Mouse (Mus musculus): ENCODE measurements around the gene Gm1043. TPM values are rescaled to one million over a fixed set of nuclear protein-coding genes. Genes with fewer than 3 reads are reported as not detected.

Gm1043 gene
- polyA plus RNA-seq, 1 experiment from 2014 or later, result 0.33 TPM

DNA sequence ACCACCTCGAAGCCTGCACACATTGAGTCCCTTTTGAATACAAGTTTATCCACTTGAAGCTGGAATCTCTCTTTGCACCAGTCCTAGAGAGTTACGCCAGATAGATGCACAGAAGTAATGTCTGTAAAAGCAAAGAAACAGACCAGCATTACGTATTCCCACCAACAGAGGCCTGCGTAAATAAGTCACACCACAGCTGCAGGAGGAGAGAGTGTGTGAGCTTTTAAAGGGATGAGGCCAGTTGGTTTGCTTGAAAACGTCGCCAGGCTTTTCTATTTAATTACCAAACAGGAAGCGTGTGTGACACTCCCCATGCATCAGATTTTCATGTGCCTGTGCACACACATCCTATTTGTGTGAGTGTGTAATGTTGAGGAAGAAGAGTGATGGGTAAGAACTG is 99.4 kb downstream of the Gm1043 start:
- Histone ChIP-seq H3K4me1 (no peaks in the 10 kb centered on the region), H3K4me3 (no peak overlapping the region), H3K36me3 (no peaks in the 10 kb centered on the region), H3K27ac (replicated peaks) (no peak overlapping the region), H3K9ac (replicated peaks) (no peak overlapping the region), H3K9me3 (no peaks in the 10 kb centered on the region), H3K27me3 (no peaks in the 10 kb centered on the region), H3K4me2 (replicated peaks) (no peak overlapping the region)
- 80% methylated on average over 7 of the region's 7 CpGs for WGBS
- ATAC-seq (ENCODE audit: low FRiP score, low read depth), result no peak

GRCm38 (mm10) chr5:37190378-37190777 is 105.2 kb downstream of the Gm1043 start:
- Histone ChIP-seq H3K9ac (replicated peaks) (no peak overlapping the region), H3K27ac (replicated peaks) (no peak overlapping the region), H3K4me1 (no peaks in the 10 kb centered on the region), H3K9me3 (no peaks in the 10 kb centered on the region), H3K4me2 (replicated peaks) (no peak overlapping the region), H3K36me3 (no peaks in the 10 kb centered on the region), H3K4me3 (no peak overlapping the region), H3K27me3 (no peaks in the 10 kb centered on the region)
- WGBS, result 84% methylated on average over 5 of the region's 5 CpGs
- ATAC-seq (ENCODE audit: low FRiP score, low read depth), result no peak

DNA sequence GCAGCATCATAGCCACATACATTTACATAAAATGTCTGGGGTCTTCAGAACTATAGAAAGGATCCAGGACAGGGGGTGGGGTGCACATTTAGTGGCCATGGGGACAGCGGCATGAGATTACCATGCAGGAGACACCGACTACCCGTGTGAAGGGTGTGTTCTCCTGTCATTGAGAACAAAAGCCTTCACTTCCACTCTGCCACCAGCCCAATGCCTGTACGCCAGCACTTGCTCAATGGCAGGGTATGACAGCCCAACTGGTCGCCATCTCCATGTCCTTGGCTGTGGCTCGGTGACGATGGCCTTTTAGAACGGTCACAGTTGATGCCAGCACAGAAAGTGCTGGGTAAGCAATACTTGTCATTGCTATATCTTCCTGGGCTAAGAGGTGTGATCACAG is 111.0 kb downstream of the Gm1043 start:
- Histone ChIP-seq H3K27me3 (no peaks in the 10 kb centered on the region), H3K4me3 (no peak overlapping the region), H3K27ac (replicated peaks) (no peak overlapping the region), H3K36me3 (no peaks in the 10 kb centered on the region), H3K4me2 (replicated peaks) (no peak overlapping the region), H3K9me3 (no peaks in the 10 kb centered on the region), H3K4me1 (peaks cover 9% of the 10 kb centered on the region; the same call in 1 of the 2 replicates), H3K9ac (replicated peaks) (no peak overlapping the region)
- WGBS, result 74% methylated on average over 8 of the region's 8 CpGs
- no peak for ATAC-seq (ENCODE audit: low FRiP score, low read depth)

DNA sequence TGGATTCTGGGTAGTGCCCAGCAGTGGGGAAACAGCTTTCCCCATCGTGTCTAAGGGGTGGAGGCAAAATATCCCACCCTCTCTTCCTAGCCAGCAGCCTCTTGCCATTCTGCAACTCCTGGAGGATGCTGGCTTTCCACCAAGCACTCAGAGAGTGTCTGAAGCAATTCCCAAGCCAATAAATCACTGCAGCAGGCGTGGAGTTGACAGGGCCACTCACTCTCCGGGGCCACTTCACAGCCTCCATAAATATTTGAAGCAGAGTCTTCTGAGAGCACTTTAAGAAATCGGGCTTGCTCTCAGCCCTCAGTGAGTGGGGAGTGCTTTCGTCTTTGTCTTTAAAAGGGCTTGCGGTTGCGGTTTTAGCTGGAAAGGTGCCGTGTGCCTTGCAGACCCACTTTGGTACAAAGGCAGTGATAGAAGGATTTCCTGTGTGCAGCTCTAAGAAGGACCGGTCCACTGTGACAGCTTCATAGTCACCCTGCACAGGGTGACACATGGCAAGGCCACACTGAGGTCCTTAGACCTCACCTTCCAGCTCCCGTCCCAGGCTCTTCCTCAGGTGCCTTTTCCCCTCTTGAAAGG is 111.6 kb downstream of the Gm1043 start:
- no peak overlapping the region for H3K9ac ChIP-seq (replicated peaks)
- H3K9me3 ChIP-seq, result no peaks in the 10 kb centered on the region
- H3K27ac ChIP-seq (replicated peaks), result no peak overlapping the region
- no peak for ATAC-seq (ENCODE audit: low FRiP score, low read depth)
- WGBS, result 80% methylated on average over 10 of the region's 10 CpGs
- no peak overlapping the region for H3K4me2 ChIP-seq (replicated peaks)
- no peaks in the 10 kb centered on the region for H3K27me3 ChIP-seq
- H3K36me3 ChIP-seq, result no peaks in the 10 kb centered on the region
- no peak overlapping the region for H3K4me3 ChIP-seq
- H3K4me1 ChIP-seq, result peaks cover 9% of the 10 kb centered on the region; the same call in 1 of the 2 replicates

- H3K4me2 ChIP-seq (replicated peaks), result no peak overlapping the region
- no peaks in the 10 kb centered on the region for H3K36me3 ChIP-seq
- no peak for ATAC-seq (ENCODE audit: low FRiP score, low read depth)
- no peak overlapping the region for H3K9ac ChIP-seq (replicated peaks)
- 76% methylated on average over 3 of the region's 3 CpGs for WGBS
- no peaks in the 10 kb centered on the region for H3K9me3 ChIP-seq
- no peak overlapping the region for H3K4me3 ChIP-seq
- H3K4me1 ChIP-seq, result peaks cover 9% of the 10 kb centered on the region; the same call in 1 of the 2 replicates
- no peak overlapping the region for H3K27ac ChIP-seq (replicated peaks)
- no peaks in the 10 kb centered on the region for H3K27me3 ChIP-seq
These were observed 112.3 kb downstream of the Gm1043 start for GRCm38 (mm10) chr5:37197423-37197822.

DNA sequence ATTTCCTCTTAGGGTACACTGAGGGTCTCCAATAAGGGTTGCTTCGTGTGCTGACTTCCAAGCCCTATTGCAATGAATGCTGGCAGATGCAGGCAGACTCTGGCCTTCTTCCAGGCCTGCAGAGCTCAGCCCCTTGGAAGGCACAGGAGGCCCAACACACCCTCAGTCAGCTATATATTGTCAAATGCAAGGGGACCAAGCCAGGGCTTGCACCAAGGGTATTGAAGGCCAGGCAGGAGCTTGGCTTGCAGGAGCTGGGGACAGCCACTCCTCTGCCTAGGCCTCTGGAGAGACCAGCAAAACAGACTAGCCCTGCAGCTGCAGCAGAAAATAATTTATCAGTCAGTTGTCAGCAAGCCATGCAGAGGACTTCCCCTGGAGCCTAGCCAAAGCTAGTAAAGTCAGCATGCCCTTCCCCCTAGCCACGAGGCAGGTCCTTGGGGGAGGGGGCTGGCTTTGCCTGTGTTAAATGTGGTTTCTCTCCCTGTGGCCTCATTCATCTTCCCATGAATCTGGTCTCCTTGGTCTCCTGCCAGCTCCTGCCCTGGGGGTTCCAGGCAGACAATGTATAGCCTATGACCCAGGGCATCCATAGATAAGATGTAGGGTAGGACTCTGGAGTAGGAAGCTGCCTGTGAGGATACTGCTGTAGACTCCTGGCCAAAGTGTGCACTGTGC is 113.0 kb downstream of the Gm1043 start:
- Histone ChIP-seq H3K4me2 (replicated peaks) (no peak overlapping the region), H3K4me3 (no peak overlapping the region), H3K36me3 (no peaks in the 10 kb centered on the region), H3K27me3 (no peaks in the 10 kb centered on the region), H3K4me1 (peaks cover 9% of the 10 kb centered on the region; the same call in 1 of the 2 replicates), H3K27ac (replicated peaks) (no peak overlapping the region), H3K9ac (replicated peaks) (no peak overlapping the region), H3K9me3 (no peaks in the 10 kb centered on the region)
- no peak for ATAC-seq (ENCODE audit: low FRiP score, low read depth)
- WGBS, result 59% methylated on average over 2 of the region's 2 CpGs

GRCm38 (mm10) chr5:37202285-37202684 is 117.1 kb downstream of the Gm1043 start:
- H3K4me1 ChIP-seq, result peaks cover 5% of the 10 kb centered on the region; the same call in 1 of the 2 replicates
- 0 out of 2 replicates have a peak overlapping the region, but pooled peaks have one; percentile 42 for H3K27ac ChIP-seq (replicated peaks)
- H3K4me3 ChIP-seq, result no peak overlapping the region
- H3K9me3 ChIP-seq, result no peaks in the 10 kb centered on the region
- WGBS, result 44% methylated on average over 1 of the region's 1 CpGs
- 0 out of 2 replicates have a peak, but pooled peaks have one; percentile 30 for ATAC-seq (ENCODE audit: low FRiP score, low read depth)
- no peaks in the 10 kb centered on the region for H3K27me3 ChIP-seq
- no peak overlapping the region for H3K9ac ChIP-seq (replicated peaks)
- no peaks in the 10 kb centered on the region for H3K36me3 ChIP-seq
- H3K4me2 ChIP-seq (replicated peaks), result no peak overlapping the region

GRCm38 (mm10) chr5:37204886-37205285 is 119.7 kb downstream of the Gm1043 start:
- H3K27ac ChIP-seq (replicated peaks), result no peak overlapping the region
- whole genome bisulfite sequencing, result 90% methylated on average over 7 of the region's 7 CpGs
- H3K4me2 ChIP-seq (replicated peaks), result no peak overlapping the region
- no peak overlapping the region for H3K4me3 ChIP-seq
- H3K9ac ChIP-seq (replicated peaks), result no peak overlapping the region
- no peaks in the 10 kb centered on the region for H3K36me3 ChIP-seq
- H3K4me1 ChIP-seq, result no peaks in the 10 kb centered on the region
- H3K27me3 ChIP-seq, result no peaks in the 10 kb centered on the region
- no peaks in the 10 kb centered on the region for H3K9me3 ChIP-seq
- ATAC-seq (ENCODE audit: low FRiP score, low read depth), result no peak

- no peak for ATAC-seq (ENCODE audit: low FRiP score, low read depth)
- H3K4me1 ChIP-seq, result no peaks in the 10 kb centered on the region
- H3K9ac ChIP-seq (replicated peaks), result no peak overlapping the region
These were observed 120.2 kb downstream of the Gm1043 start for GRCm38 (mm10) chr5:37205420-37205819.

GRCm38 (mm10) chr5:37206364-37206763 is 121.2 kb downstream of the Gm1043 start:
- Histone ChIP-seq H3K27ac (replicated peaks) (no peak overlapping the region), H3K27me3 (no peaks in the 10 kb centered on the region), H3K9ac (replicated peaks) (no peak overlapping the region), H3K4me3 (no peak overlapping the region), H3K4me1 (no peaks in the 10 kb centered on the region), H3K36me3 (no peaks in the 10 kb centered on the region), H3K9me3 (no peaks in the 10 kb centered on the region), H3K4me2 (replicated peaks) (no peak overlapping the region)
- 46% methylated on average over 2 of the region's 2 CpGs for WGBS
- no peak for ATAC-seq (ENCODE audit: low FRiP score, low read depth)

More at GRCm38 (mm10) chr5:37205420-37205819, 120.2 kb downstream of the Gm1043 start:
- Histone ChIP-seq H3K27ac (replicated peaks) (no peak overlapping the region), H3K4me2 (replicated peaks) (no peak overlapping the region), H3K27me3 (no peaks in the 10 kb centered on the region), H3K4me3 (no peak overlapping the region), H3K36me3 (no peaks in the 10 kb centered on the region), H3K9me3 (no peaks in the 10 kb centered on the region)
- WGBS, result 87% methylated on average over 1 of the region's 1 CpGs

DNA sequence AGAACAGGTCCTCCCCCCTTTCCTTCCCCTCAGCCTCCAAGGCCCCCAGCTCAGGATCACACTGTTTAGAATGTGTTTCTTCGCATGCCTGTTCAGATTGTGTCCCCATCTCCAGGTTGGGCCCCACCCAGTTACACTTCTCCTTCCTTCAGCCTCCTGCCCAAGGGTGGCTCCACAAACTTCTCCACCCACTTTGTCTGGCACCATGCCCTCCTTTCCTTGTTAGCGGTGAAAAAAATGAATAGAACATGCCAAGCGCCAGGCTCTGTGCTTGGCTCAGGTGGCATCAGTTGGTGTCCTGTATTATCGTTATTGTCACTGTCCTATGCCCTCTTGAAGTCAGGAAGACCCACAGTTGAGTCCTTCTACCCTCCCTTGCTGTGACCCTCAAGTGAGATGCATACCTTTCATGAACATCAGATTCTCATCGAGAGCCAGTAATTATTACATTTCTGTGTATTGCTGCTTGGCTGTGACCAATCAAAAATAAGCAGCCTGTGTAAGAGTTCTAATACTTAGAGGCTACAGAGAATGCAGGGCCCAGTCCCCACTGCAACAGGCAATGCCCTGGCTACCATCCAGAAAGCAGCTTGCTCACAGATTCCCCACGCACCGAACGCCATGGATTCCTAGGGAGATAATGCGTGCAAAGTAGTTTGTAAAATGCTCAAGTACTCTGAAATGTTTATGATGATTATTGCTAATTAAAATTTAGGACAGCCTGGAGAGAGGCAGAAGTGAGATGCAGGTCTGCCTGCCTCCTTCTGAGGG is 128.0 kb downstream of the Gm1043 start:
- no peak overlapping the region for H3K4me3 ChIP-seq
- no peaks in the 10 kb centered on the region for H3K27me3 ChIP-seq
- H3K27ac ChIP-seq (replicated peaks), result no peak overlapping the region
- ATAC-seq (ENCODE audit: low FRiP score, low read depth), result no peak
- H3K36me3 ChIP-seq, result no peaks in the 10 kb centered on the region
- no peak overlapping the region for H3K4me2 ChIP-seq (replicated peaks)
- 94% methylated on average over 9 of the region's 9 CpGs for WGBS
- H3K9me3 ChIP-seq, result no peaks in the 10 kb centered on the region
- no peaks in the 10 kb centered on the region for H3K4me1 ChIP-seq
- no peak overlapping the region for H3K9ac ChIP-seq (replicated peaks)

DNA sequence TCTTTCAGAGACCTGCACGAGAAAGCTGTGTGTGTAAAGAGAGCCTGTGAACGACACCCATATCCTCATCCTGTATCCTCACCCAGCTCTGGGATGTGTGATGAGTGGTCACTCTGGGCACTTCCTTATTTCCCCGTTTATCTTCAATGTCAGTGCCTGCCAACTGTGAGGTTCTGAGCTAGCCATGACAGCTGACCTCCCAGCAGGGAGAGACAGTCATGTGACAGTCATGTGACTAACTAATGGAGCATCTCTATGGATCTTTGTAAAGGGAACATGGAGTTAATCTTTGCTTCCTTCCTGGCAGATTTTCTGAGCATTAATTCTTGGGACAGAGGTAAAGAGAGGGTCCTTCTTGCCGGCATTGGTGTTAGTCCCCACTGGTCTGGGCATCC is 128.5 kb downstream of the Gm1043 start:
- Histone ChIP-seq H3K9ac (replicated peaks) (no peak overlapping the region), H3K4me2 (replicated peaks) (no peak overlapping the region), H3K9me3 (no peaks in the 10 kb centered on the region), H3K4me1 (no peaks in the 10 kb centered on the region), H3K4me3 (no peak overlapping the region), H3K27me3 (no peaks in the 10 kb centered on the region), H3K27ac (replicated peaks) (no peak overlapping the region), H3K36me3 (no peaks in the 10 kb centered on the region)
- ATAC-seq (ENCODE audit: low FRiP score, low read depth), result no peak
- WGBS, result 85% methylated on average over 4 of the region's 4 CpGs

Data from midbrain, embryonic 12.5 days (tissue).